Mouse (Mus musculus) liver, embryonic 14.5 days (tissue): Measurements from ENCODE around the gene Sct. TPM values are rescaled to one million over a fixed set of nuclear protein-coding genes. Genes with fewer than 3 reads are reported as not detected.

ENCODE experiments used
- ATAC-seq: fragments of 200-750 bp; cut with Nextera tagmentation; 2 replicates; pipeline ENCODE4 v1.8.0; 2017; ENCODE audit warnings: moderate number of reproducible peaks, mild to moderate bottlenecking, moderate library complexity; ENCODE audit not compliant: insufficient read depth
- DNase-seq, 3 experiments: peaks; one replicate each; pipeline ENCODE4 v3.0.0-alpha.2; 2012 to 2013; ENCODE audit warnings: low read depth in 3 of 3, low spot score in 3 of 3
- H3K27ac ChIP-seq: fragments of 300-500 bp; sonication (generic); 2 replicates; pipeline ENCODE4 v1.5.1; 2014; ENCODE audit warnings: moderate library complexity, mild to moderate bottlenecking, control low read depth, inconsistent platforms
- H3K27me3 ChIP-seq: fragments of 300-500 bp; sonication (generic); 2 replicates; pipeline ENCODE4 v1.6.1; 2014; ENCODE audit warnings: mild to moderate bottlenecking, low read length, moderate library complexity; ENCODE audit not compliant: control insufficient read depth, insufficient read depth
- H3K36me3 ChIP-seq: fragments of 300-500 bp; sonication (generic); replicated peaks from 2 replicates; pipeline ENCODE4 v1.6.1; 2014; ENCODE audit warnings: low read depth; ENCODE audit not compliant: control insufficient read depth, insufficient read depth
- H3K4me1 ChIP-seq, 2 experiments: fragments of 200-500 bp in 1 of 2; fragments of 300-500 bp in 1 of 2; sonication (generic) in 1 of 2; replicated peaks; 2 replicates each; pipeline ENCODE4 v1.6.1; 2012 to 2014; ENCODE audit warnings: antibody characterized with exemption in 1 of 2, inconsistent platforms in 1 of 2, low read length in 1 of 2; ENCODE audit not compliant: control insufficient read depth in 2 of 2, insufficient read depth in 2 of 2
- H3K4me2 ChIP-seq: fragments of 300-500 bp; sonication (generic); 2 replicates; pipeline ENCODE4 v1.6.1; 2014; ENCODE audit warnings: low read depth, mild to moderate bottlenecking, control low read depth, moderate library complexity
- H3K4me3 ChIP-seq, 2 experiments: fragments of 200-500 bp in 1 of 2; fragments of 300-500 bp in 1 of 2; sonication (generic) in 1 of 2; 2 replicates each; pipeline ENCODE4 v1.5.1; 2012 to 2014; ENCODE audit warnings: low read depth in 2 of 2, low read length in 2 of 2, mild to moderate bottlenecking in 2 of 2, control low read depth in 1 of 2, inconsistent platforms in 1 of 2, moderate library complexity in 1 of 2; ENCODE audit not compliant: insufficient read depth in 1 of 2
- H3K9ac ChIP-seq: fragments of 300-500 bp; sonication (generic); replicated peaks from 2 replicates; pipeline ENCODE4 v1.6.1; 2014; ENCODE audit warnings: mild to moderate bottlenecking, control low read depth, moderate library complexity
- H3K9me3 ChIP-seq: fragments of 300-500 bp; sonication (generic); 2 replicates; pipeline ENCODE4 v1.6.1; 2016; ENCODE audit warnings: low read length, mixed read lengths; ENCODE audit not compliant: control insufficient read depth
- CTCF ChIP-seq: IDR thresholded peaks from 2 replicates; pipeline ENCODE4 v1.5.1; 2016; ENCODE audit warnings: antibody characterized with exemption, low read depth, control low read depth
- EP300 ChIP-seq: IDR thresholded peaks from 2 replicates; pipeline ENCODE4 v1.6.1; 2016; ENCODE audit warnings: antibody characterized with exemption, low read depth
- WGBS: fragments of 180-500 bp; shearing (Covaris S2); extraction: QIAGEN DNeasy Blood & Tissue Kit; methylation state at CpG from one replicate; pipeline ENCODE4 v1.1.7; 2014; ENCODE audit not compliant: insufficient replicate concordance; 5-methylcytosine and 5-hydroxymethylcytosine counted together
- polyA plus RNA-seq, 2 experiments: library from polyadenylated mRNA; depleted of rRNA in 1 of 2; stranded (reverse) in 1 of 2; unstranded in 1 of 2; fragments of >200 nt; fragmentation: Nextera tagmentation in 1 of 2; extraction: Ambion mirVana in 1 of 2; gene quantifications; 2 replicates each; pipeline versions ENCODE4 v1.2.1 to v1.2.3; 2012 to 2014

Sct gene
- polyA plus RNA-seq (2012; rRNA removed) (0.16 TPM in 1 of 2 replicates, not detected in the other), polyA plus RNA-seq (2014; fragmentation: Nextera tagmentation; extraction: Ambion mirVana) (0.22 and 0.30 TPM in 2 replicates)

GRCm38 (mm10) chr7:141278766-141279590 lies at the start of gene Sct:
Sct (minus strand) TSS chr7:141279133.
- Histone ChIP-seq H3K27me3 (peaks cover 22% of the 10 kb centered on the region), H3K4me3 (peak within 1 kb of the TSS; percentile 1 to 31; a peak in 3 of 4 replicates), H3K9me3 (no peaks in the 10 kb centered on the region), H3K4me2 (peak within 1 kb of the TSS; percentile 58), H3K36me3 (no peaks in the 10 kb centered on the region), H3K27ac (no peak within 1 kb of the TSS), H3K9ac (no peak within 1 kb of the TSS), H3K4me1 (peaks cover 0 to 2% of the 10 kb centered on the region in 2 experiments; a peak in 1 of 4 replicates)
- ATAC-seq: no peak
- 5% methylated on average over 46 of the region's 46 CpGs for WGBS
- TF ChIP-seq CTCF (peak; percentile 56; the same call in 1 of the 2 replicates), EP300 (no peak)
- DNase-seq: no peak

- Histone ChIP-seq H3K9ac (peak overlapping the region; percentile 91), H3K27ac (peak overlapping the region; percentile 89), H3K27me3 (no peaks in the 10 kb centered on the region), H3K4me2 (peak overlapping the region; percentile 82), H3K36me3 (peaks cover 4% of the 10 kb centered on the region), H3K4me3 (peak overlapping the region; percentile 77 to 91), H3K9me3 (no peaks in the 10 kb centered on the region), H3K4me1 (peaks cover 19 to 23% of the 10 kb centered on the region in 2 experiments)
- ATAC-seq (peak; percentile 3; the same call in 1 of the 2 replicates), DNase-seq (peak in 1 of 3 experiments; percentile 10)
- TF ChIP-seq CTCF (no peak), EP300 (no peak)
- WGBS: 17% methylated on average over 24 of the region's 24 CpGs
Measured at GRCm38 (mm10) chr7:141328373-141328990, 49.5 kb upstream of the Sct start.

- Histone ChIP-seq H3K4me2 (peak within 1 kb of the TSS; percentile 82), H3K9ac (peak within 1 kb of the TSS; percentile 91), H3K27me3 (no peaks in the 10 kb centered on the region), H3K4me1 (peaks cover 19 to 23% of the 10 kb centered on the region in 2 experiments), H3K27ac (peak within 1 kb of the TSS; percentile 89), H3K9me3 (no peaks in the 10 kb centered on the region), H3K4me3 (peak within 1 kb of the TSS; percentile 77 to 91), H3K36me3 (peaks cover 8% of the 10 kb centered on the region)
- TF ChIP-seq CTCF (no peak), EP300 (no peak)
- DNase-seq (peak; percentile 94 to 95 (median 94)), ATAC-seq (peak; percentile 91)
- WGBS: under 1% methylated on average over 105 of the region's 105 CpGs
Measured at GRCm38 (mm10) chr7:141327469-141328372, 48.8 kb upstream of the Sct start, which contains the start of the genes Deaf1 and Tmem80. Deaf1 (minus strand) TSS chr7:141327690. Tmem80 (plus strand) TSS chr7:141327739.

DNA sequence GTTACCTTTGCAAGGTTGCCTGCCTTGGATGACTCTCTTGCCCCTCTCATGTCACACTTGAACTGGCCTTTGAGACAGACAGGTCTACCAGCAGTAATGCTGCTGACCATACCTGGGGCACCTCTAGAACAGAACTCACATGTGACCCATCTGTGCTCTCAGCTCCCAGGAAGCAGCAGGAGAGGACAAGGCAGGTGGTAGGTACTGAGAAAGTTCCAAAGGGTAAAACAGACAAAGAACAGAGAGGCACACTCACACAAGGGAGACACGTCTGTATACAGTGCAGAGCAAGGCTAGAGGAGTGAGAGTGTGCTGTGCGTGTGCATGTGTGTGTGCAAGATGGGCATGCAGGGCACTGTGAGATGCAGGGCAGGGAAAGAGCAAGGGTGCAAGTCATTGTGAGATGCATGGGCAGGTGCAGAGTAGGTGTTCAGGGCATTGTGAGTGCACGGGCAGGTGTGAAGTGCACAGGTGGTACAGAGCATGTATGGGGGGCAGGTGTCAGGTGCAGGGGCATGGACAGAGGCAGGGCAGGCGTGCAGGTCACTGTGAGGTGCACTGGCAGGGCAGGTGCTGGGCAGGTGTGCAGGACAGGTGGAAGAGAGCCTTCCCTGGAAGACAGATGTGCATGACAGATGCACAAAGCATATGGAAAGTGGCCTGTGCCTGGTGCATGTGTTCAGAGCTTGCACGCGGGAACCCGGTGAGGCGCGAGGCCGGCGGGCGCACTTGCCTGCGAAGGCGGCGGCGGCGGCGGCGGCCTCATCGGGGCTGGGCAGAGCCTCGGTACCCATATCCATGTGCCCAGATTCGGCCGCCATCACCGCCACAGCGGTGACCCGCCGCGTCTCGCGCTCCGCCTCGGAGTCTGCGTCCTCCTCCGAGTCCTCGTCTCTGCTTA lies 47.9 kb upstream of the Sct start:
- H3K4me2 ChIP-seq: peak overlapping the region; percentile 82
- peak; percentile 8; the same call in 1 of the 2 replicates for TF ChIP-seq CTCF
- no peak for TF ChIP-seq EP300
- no peaks in the 10 kb centered on the region for H3K9me3 ChIP-seq
- ATAC-seq (peak; percentile 17), DNase-seq (peak in 1 of 3 experiments; percentile 27)
- WGBS: 6% methylated on average over 35 of the region's 35 CpGs
- no peaks in the 10 kb centered on the region for H3K27me3 ChIP-seq
- H3K36me3 ChIP-seq: peaks cover 16% of the 10 kb centered on the region
- H3K4me1 ChIP-seq: peaks cover 19 to 23% of the 10 kb centered on the region in 2 experiments
- peak overlapping the region; percentile 77 to 91 for H3K4me3 ChIP-seq
- peak overlapping the region; percentile 91 for H3K9ac ChIP-seq
- peak overlapping the region; percentile 89 for H3K27ac ChIP-seq
